Mouse (Mus musculus) induced T-regulatory cell, adult 2 months (primary cell): ENCODE results near the gene Rnf186.
A peak's percentile ranks its signal among the peaks of the same experiment; 100 is the strongest.

Source experiments
- DNase-seq: peaks from one replicate; pipeline ENCODE4 v3.0.0-alpha.2; 2012; ENCODE audit warnings: low read depth

The Rnf186 gene

DNA sequence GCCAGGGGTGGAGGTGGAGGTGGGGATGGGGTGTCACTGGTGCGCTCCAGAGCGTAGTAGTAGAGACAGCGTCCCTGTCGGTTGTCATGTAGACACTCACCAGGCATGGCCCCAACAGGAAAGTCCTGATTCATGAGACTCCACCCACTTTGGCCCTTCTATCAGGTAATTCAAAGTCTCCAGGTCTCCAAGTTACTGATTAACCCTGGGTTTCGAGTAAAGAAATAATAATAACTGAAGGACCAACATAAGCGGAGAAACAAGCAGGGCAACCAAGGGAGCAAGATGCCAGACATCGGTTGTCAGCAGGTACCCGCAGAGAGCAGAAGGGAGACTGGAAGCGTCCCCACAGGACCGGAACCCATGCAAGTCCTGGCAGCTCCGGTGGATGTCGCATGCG, at the start of gene Rnf186:
TSS of gene Rnf186 (plus strand) at position 247 of the 400 bp plus-strand sequence.
- DNase-seq, result no peak

DNA sequence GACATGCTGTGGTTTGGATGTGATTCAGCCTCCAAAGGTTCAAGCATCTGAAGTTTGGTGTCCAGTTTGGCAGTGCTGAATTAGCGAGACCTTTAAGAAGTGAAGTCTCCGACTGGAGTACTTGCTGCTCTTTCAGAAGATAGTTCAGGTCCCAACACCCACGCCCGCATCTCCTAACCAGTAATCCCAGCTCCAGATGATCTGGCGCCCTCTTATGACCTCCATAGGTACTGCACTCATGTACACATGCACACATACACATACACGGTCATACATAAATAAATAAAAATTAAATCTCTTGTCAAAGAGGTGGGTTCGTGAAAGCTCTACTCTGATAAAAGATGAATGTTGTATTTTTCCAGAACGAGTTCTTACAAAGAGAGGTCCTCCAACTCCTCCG, 49.6 kb upstream of the Rnf186 start:
- DNase-seq, result peak; percentile 44

DNA sequence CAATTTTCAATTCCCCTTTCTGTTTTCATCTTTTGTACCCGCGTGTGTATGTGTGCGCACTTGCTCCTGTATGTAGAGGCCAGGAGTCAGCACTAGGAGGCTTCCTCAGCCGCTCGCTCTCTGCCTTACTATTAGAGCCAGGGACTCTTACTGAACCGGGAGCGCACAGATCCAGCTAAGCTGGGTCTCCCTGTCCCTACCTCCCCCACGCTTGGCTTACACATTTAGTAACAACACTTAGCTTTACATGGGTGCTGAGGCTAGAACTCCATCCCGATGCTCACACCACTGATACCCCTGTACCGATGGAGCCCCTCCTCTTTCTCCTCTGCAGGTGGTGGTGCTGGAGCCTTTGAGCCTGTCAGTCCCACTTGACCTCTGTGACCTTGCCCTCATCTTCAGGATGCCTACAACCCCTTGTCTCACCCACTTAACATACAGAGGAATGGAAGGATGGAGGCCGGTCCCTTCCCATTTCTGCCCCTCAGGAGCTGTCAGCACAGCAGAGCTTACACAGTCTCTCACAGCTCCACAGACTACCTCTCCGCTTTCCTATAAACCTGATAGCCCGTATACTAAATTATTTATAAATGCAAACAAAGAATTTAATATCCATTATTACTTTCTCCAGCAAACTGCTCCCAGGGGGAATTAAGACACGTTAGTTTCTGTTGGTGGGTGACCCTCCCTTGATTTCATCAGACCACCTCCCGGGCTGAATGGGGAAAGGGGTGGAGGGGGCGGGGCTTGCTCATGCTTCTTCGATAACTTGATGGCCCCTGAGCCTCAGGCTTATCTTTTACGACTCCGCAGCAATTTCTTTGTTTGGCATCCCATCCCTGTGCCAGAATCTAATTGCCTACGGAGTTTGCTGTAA, 45.4 kb upstream of the Rnf186 start:
- no peak for DNase-seq

DNA sequence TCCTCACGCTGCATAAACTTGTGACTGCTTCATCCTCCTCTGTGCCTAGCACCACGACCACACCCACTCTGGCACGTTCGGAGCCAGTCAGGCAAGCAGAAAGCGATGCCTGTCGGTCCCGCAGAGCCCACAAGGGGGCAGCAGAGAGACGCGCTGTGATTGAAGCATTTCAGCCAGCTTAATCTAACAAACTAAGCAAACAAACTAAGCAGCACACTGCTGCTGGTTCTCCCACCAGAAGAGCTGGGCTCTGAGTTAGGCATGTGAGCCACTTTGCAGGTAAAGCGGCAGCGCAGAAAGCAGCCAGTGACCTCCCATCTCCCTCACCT, 44.8 kb upstream of the Rnf186 start:
- DNase-seq, result peak; percentile 94

DNA sequence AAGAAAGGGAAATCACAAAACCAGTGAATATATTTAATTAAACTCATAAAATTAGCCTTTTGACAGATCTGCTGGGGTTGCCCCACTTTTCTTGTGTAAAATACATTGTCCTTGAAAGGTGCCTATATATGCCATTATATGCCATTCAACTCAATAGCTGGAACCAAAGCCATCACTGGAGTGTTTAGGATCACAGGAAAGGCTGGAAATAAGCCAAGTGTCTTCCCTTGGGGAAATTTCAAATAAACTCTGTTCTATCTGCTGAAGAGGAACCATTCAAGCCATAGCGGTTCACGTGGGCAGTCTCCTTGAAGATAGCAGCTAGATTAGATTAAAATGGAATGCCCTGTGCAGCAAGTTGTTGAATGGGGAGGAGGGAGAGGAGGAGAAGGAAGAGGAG, 41.4 kb upstream of the Rnf186 start:
- no peak for DNase-seq

DNA sequence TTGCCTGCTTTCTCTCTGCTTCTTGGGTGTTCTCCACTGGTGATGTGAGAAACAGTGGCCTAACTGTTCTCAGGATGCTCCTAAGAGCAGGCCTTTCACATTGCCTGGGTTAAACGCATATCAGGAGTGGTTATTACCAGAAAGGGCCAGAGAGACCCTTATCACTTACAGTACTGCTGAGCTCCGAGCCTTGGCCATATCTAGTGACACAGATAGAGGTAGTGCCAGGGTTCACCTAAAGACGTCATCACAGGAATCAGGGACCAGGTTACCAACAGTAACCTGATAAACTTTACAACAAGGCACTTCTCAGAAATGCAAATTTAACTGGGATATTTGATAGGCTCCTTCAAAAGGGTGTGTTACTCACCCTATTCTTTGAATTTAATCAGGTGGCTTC, 33.0 kb upstream of the Rnf186 start:
- no peak for DNase-seq

DNA sequence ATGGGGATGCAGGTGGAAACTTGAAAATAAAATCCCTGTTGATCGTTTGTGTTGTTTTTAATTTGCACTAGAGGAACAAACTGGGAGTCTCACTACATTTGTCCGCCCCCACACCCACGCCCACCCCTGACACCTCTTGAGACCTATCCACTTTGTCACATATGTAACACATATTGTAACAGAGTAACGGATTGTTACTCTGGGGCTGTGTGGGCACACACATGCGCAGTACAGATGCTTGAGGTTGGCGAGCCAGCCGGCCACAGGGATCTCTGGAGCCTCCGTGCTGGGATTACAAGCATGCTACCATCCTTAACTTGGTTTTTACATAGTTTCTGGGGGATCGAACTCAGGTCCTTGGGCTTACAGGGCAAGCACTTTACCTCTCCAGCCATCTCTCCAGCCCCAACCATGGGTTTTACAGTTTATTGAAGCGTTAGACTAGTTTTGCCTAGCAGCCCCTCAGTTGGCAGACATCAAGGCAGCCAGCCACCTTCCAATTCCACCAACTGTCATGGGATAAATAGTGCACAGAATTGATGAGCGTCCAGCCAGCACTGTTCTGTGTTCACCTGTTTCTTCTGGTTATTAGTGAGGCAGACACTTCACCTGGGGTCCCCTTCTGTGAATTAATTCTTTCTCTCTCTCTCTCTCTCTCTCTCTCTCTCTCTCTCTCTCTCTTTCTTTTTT, 32.3 kb upstream of the Rnf186 start:
- no peak for DNase-seq

DNA sequence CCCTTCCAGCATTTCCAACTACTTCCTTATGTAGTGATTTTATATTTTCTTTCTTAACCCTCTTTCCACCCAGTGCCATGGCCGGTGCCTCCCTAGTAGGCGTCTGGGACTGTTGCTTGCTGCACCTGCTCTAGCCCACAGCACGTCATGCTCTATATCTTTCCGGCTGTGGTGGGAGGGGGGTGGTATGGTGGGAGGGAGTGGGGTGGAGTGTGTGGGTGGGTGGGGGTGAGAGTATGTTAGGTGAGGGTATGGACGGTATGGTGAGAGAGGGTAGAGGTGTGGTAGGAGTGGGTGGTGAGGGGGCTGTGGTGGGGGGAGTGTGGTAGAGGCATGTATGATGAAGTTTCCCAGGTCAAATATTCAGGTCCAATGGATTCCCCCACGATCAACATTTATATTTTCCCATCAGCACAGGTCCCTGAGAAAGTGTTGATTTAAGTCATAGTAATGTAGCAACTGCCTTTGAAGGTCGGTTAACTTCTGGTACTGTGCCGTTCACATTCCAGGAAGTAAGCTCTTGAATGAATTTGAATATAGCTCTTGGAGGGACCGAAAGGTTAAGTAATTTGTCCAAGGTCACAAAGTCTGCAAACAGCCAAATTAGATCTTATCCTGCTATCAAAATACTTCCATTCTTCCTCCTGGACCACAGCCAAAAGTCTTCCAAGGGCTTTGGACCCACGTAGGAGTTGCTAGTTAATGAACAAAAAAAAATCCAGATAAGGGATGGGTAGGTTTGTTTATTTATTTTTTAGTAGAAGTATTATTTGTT, 28.2 kb upstream of the Rnf186 start:
- peak; percentile 33 for DNase-seq

DNA sequence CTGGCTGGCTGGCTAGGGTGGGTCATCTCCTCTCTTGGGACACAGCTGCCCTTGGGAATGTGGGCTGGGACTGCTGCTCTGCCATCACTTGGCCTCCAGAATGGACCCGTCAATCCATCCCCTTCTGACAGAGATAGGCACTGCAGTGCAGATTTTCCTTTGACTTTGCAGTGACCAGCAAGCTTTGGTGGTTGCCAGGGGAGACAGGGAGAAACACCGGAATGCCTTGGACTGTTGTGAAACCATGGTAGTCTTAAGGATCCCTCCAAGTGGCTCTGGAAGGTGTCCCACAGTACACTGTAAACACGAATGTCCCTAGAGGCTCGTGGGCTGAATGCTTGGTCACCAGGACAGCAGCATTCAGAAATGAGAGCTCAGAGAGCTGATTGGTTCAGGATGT, 27.4 kb upstream of the Rnf186 start:
- no peak for DNase-seq

DNA sequence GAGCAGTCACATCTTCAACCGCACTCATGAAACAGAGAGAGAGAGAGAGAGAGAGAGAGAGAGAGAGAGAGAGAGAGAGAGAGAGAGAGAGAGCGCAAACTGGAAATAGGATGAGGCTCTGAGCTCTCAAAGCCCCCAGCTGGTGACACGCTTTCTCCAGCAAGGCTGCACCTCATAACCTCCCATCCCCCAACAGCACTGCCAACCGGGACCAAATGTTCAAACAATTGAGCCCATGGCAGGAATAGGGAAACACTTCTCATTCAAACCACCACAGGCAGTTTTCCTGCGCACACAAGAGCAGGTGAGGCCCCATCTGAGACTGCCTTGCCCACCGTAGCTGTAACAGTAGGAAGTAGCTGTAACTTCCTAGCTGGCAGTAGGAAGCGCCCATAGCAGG, 25.5 kb upstream of the Rnf186 start:
- DNase-seq, result peak; percentile 29

DNA sequence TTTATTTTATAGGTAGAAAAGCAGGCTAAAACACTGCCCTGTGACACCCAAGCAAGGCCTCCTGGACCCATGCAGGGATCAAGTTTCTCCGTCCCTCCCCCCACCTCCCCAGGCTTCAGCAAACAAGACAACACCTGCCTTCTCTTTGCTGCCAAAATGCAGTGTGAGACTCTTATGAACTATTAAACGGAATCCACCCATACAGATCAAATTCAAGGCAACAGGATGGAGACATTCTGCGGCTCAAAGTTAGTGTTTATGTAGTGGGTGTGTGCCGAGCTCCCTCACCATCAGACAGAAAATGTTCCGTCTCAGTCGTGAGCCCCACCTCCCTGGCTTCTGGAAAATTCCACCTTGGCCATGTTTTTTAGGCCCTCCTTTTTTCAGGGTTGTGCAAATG, 24.9 kb upstream of the Rnf186 start:
- DNase-seq, result peak; percentile 22

DNA sequence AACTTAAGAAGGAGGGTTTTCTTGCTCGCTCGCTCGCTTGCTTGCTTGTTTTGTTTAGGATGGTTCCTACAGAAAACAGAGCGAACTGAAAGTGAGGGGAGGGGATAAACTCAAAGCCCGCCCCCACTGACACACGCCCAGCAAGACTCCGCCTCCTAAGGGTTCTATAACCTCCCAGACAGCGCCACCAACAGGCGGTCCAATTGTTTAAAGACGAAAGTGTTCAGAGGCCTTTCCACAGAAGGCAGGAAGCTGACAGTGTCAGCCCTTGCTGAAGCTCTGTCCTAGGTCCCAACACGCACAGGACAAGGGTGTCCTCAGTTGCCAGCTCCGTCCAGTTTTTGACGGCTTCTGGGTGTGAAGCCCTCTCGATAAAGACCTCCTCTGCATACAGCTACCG, 23.2 kb upstream of the Rnf186 start:
- DNase-seq, result peak; percentile 99

DNA sequence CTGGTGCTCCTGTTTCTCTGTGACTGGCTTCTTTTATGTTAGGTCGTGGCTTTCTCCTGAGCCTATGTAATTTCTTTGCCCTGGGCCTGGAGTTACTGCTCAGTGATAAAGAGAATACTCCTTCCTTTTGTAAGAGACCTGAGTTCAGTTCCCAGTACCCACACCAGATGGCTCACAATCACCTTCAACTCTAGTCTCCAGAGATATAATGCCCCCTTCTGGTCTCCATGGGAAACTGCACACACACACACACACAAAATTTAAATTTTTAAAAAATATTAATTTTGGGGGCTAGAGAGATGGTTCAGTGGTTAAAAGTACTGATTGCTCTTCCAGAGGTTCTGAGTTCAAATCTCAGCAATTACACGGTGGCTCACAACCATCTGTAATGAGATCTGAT, 18.7 kb upstream of the Rnf186 start:
- no peak for DNase-seq

DNA sequence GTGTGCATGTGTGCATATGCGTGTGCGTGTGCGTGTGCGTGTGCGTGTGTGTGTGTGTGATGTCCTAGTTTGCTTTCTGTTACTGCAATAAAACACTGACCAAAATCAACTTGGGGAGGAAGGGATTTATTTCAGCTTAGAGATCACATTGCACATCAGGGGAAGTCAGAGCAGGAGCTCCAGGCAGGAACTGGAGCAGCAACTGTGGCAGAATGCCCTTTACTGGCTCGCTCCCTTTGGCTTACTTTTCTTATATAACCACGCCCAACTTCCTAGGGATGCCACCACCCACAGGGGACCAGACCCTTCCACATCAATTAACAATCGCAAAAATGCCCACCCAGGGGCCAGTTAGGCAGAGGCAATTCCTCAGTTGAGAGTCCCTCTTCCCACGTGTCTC, 8.3 kb upstream of the Rnf186 start:
- DNase-seq, result no peak

DNA sequence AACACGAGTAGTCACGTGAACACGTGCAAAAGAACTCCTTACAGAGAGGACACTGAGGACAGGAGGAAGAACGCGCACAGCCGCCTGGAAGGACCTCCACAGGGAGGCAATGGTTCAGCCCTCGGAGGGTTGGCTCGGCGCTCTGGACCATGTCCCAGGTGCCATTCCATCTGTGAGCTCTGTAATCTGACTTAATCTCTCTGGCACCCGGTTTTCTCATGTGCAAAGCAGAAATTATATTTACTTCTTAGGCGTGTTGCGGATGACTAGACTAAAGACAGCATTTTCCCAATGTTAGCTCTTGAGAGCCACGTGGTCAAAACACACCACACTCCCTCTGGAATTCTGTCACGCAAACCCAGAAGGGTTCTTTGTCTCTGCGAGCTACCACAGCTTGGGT, 7.8 kb upstream of the Rnf186 start:
- DNase-seq, result no peak

DNA sequence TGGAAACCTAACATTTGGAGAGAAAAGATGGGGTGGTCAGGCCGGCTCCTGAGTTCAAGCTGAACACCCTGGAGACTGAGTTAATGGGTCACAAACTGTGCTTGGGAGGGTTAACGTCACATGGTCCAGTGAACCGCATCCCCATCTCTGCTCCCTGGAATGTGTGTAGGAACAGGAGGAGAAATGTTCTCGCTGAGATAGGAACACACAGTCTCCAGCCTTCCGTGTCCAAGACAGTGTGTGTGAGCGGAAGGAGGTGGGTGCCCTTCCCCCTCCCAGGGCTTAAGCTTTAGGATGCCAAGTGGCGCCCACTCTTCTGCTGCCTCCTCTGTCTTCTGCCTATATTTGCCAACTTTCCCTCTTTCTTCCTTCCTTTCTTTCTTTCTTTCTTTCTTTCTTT, 7.0 kb upstream of the Rnf186 start:
- DNase-seq, result no peak

DNA sequence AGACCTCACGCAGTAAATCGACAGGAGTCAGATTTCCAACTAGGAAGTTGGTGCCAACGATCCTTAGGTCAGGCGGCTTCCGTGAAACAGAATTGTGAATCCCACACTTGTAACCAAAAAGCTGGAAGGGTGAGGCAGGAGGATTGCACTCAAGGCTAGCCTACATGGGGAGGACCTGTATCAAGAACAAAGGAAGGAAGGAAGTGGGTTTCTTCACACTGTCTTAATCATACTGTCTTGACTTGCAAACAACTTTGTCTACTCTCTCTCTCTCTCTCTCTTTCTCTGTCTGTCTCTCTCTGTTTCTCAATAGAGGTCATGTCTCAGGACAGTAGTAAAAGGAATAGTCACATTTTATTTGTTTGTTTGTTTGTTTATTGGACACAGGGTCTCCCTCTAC, 4.2 kb upstream of the Rnf186 start:
- peak; percentile 29 for DNase-seq

DNA sequence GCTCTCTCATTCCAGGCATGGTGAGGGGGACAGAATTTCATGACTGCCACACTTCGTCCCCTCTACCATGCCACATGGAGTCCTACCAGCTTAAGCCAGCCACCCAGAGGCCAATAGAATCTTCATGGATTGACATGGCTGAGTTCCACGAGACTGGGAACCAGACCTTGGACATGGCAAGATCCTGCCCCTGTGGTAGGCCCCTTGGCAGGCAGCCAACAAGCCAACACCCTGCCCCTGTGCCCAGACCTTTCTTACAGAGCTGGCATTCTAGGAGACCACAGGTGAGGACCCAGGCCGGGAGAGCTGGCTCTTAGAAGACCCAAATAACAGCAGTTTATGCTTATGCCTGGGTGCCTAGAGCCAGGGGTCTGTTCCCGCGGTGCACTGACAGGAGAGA, 1.0 kb upstream of the Rnf186 start:
- no peak for DNase-seq

DNA sequence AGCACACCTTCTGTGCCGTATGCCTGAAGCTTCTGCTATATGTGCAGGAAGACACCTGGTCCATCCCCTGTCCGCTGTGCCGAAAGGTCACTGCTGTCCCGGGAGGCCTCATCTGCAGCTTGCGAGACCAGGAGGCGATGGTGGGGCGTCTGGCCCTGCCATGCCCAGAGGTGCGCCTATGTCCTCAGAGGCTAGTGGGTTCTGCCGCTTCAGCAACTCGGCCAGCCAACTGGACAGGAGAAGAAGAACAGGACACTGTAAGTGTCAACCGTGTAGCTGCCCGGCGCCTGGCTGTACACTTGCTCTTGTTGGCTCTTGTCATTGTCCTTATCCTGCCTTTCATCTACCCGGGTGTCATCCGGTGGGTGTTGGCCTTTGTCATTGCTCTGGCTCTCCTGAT, 573 bp downstream of the Rnf186 start:
- no peak for DNase-seq

DNA sequence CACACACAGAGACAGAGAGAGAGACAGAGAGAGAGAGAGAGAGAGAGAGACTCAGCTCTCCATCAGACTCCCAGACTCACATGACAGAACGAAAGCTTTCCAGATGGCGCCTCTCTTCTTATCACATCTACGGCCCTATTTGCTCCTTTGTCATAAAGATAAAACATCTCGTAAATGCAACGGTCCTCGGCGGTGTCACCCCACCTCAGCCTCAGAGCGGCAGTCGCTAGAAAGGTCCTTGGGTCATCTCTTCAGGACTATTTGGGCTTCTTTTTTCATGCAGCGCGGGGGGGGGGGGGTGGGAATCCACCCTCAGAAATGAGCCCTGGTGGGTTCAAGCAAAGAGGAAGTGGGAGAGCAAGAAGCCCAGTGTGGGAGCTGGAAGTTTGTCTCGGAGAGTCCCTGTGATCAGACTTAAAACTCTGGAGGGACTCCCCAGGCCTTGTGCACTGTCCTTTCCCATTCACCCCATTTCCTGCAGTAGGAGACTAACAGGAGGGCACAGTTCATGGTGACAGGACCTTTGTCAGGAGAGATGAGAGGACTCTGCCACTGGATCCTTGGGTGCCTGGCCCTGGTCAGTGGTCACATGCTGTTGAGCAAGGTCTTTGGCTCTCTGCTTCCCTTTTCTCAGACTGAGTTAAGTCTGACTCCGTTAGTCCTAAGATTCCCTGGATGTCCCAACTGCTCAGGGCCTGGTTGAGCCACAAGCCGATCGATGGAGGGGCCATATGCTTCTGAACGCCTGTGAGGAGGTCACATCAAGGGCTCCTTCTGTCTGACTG, 2.1 kb downstream of the Rnf186 start:
- no peak for DNase-seq

DNA sequence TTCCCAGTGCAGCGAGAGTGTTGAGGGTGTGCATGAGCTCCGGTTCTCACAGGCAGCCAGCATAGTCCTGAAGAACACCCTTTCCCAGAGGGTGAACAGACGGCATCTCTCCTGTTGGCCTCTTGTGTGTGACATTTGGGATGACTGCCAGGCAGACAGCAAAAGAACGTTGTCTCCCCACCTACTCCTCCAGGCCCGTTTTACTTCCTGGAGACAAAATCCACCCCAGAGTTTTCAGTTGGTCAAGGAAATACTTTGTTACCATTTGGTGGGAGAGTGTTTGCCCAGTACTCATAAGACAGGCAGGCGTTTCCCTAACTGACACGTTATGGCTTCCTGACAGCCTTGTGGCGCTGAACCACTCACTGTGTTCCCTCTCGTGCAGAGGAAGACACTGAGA, 2.8 kb downstream of the Rnf186 start:
- no peak for DNase-seq

DNA sequence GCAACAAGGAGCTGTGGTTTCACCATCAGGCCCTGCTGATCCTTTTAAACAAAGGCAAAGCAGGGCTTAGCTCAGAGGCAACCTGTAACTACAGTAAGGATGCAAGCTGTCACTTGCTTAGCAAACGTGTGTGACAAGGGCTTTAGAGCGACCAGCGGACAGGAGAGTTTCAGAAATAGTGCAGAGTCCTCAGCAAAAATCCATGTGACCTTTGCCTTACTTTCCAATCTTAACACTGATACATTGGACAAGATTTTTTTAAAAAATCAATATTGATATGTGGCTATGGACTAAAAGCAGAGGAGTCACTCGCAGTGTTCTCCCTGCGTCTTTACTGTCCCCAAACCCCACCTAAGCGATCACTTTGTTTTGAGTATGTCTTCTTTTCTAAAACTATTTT, 4.5 kb downstream of the Rnf186 start:
- no peak for DNase-seq
